Comparison of ENCODE assay signal across 9 mouse cellular contexts in the genomic region with DNA sequence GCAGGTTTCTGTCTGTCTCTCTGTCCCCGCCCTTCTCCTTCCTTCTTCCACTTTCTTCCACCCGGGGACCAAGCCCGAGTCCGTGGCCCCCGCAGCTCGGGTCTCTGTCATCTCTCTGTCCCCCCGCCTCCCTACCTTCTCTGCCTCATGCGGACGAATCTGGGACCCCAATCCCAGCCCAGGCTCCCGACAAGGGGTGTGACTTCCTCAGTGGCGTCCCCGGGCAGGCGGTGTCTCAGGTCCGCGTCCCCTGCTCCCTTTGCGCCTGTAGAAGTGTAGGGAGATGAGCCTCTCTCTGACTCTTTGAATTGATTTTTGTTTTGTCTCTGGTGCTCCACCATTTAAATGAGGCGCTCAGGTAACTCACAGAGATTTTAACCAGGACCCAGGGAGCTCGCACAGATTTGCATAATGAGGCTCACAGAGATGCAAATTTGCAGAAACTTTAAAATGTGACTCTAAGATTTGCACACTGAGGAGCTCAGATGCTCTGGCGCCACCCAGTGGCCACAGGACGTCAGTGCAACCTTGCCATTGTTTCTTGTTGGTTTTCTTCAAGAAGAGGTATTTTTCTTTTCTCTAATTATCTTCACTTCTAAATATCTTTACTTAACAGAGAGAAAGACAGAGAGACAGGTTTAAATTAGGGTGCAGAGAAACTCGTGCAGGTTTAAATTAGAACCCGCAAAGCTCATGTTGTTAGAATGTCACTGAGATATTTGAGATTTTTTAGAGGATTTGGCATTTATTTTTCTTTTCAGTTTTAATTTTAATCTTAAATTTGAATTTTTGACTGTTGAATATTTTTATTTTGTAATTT. TPM values are rescaled to one million over a fixed set of nuclear protein-coding genes. Genes with fewer than 3 reads are reported as not detected.
DNase-seq lines count a peak whose midpoint lies in the region; ATAC-seq lines count a peak whose summit lies in the region.
"Not testable (repeated sequence)": the region's sequence is repeated elsewhere in the genome, so short reads cannot be mapped to it uniquely, and the experiment has no call there.
"Had no signal": no experiment of that assay in that cellular context is flagged by ENCODE, and none has a peak within 500 bp of the region (broad histone marks: within the 10 kb centered on the region; RNA-seq: fewer than 3 reads in every experiment).

No protein-coding gene starts in this region.

- peak; percentile 93 to 100 for ATAC-seq in hematopoietic stem cell, adult 5-6 weeks (replicated peaks in 1 of 2; ENCODE audit: insufficient read depth in 1 of 2, low FRiP score in 2 of 2, low TSS enrichment in 1 of 2, low read depth in 1 of 2, poor library complexity in 2 of 2, severe bottlenecking in 2 of 2)
- ATAC-seq in liver, embryonic 15.5 days (ENCODE audit: insufficient read depth): peak; percentile 71
- peak; percentile 82 for ATAC-seq in neural tube, embryonic 13.5 days (ENCODE audit: low read depth)

- H3K36me3 ChIP-seq in ES-E14 (ENCODE audit: control insufficient read depth, insufficient read depth, low read length, poor library complexity, severe bottlenecking); liver, embryonic 15.5 days (replicated peaks); neural tube, embryonic 13.5 days: not testable (repeated sequence)

- H3K27me3 ChIP-seq in liver, embryonic 15.5 days; neural tube, embryonic 13.5 days: not testable (repeated sequence)

- not testable (repeated sequence) for H3K9me3 ChIP-seq in ES-E14 (ENCODE audit: control insufficient read depth, insufficient read depth, low read depth, low read length); liver, embryonic 15.5 days (replicated peaks); neural tube, embryonic 13.5 days

- not testable (repeated sequence) for H3K4me2 ChIP-seq in liver, embryonic 15.5 days; neural tube, embryonic 13.5 days

- H3K27ac ChIP-seq in ES-E14 (ENCODE audit: insufficient read depth, low read depth, low read length, poor library complexity, severe bottlenecking): peak overlapping the region; percentile 25
- H3K27ac ChIP-seq in liver, embryonic 15.5 days (replicated peaks); neural tube, embryonic 13.5 days (replicated peaks): not testable (repeated sequence)

- not testable (repeated sequence) for H3K9ac ChIP-seq in ES-E14 (ENCODE audit: insufficient read depth, low read depth, low read length, poor library complexity, severe bottlenecking); liver, embryonic 15.5 days; neural tube, embryonic 13.5 days

- WGBS in liver, embryonic 15.5 days (ENCODE audit: insufficient replicate concordance): 67% methylated on average over 20 of the region's 22 CpGs
- 77% methylated on average over 22 of the region's 22 CpGs for WGBS in neural tube, embryonic 13.5 days

- peak; percentile 97 for DNase-seq in ES-E14 (ENCODE audit: low read depth, low spot score)
- peak; percentile 59 for DNase-seq in cerebellum, adult 9-10 months
- peak; percentile 61 for DNase-seq in frontal cortex, adult 2 months (ENCODE audit: extremely low spot score in 1 of 2, low spot score in 1 of 2)
- DNase-seq in layer of hippocampus, adult 11-12 months (ENCODE audit: low spot score): peak; percentile 79
- DNase-seq in testis, postnatal 14 days (ENCODE audit: low spot score): peak; percentile 62

- not testable (repeated sequence) for H3K4me1 ChIP-seq in ES-E14 (ENCODE audit: control insufficient read depth in 2 of 2, insufficient read depth in 2 of 2, low read length in 2 of 2, poor library complexity in 1 of 2); liver, embryonic 15.5 days (replicated peaks); neural tube, embryonic 13.5 days (replicated peaks)

- H3K4me3 ChIP-seq in ES-E14 (ENCODE audit: insufficient read depth in 1 of 2, low read depth in 1 of 2, low read length in 2 of 2, poor library complexity in 1 of 2, severe bottlenecking in 1 of 2); liver, embryonic 15.5 days (replicated peaks); neural tube, embryonic 13.5 days: not testable (repeated sequence)

- in situ Hi-C loops in ES-E14 (cut with MboI; ENCODE audit: low sequenced_read_pairs in 2 of 2, unreplicated experiment in 2 of 2): not testable (repeated sequence)

RNA-seq across cellular contexts. Expression of a gene that starts 35.8 kb away (rescaled TPM):
- not detected in 2 replicates for total RNA-seq in ES-E14 (2012; rRNA removed)
- polyA plus RNA-seq in frontal cortex, adult 2 months (2012; rRNA removed): not detected in 2 replicates
- total RNA-seq in hematopoietic stem cell, adult 5-6 weeks (2017): not detected in 2 replicates
- polyA plus RNA-seq in liver, embryonic 15.5 days (2015; fragmentation: Nextera tagmentation; extraction: Ambion mirVana): not detected in 2 replicates
- not detected in 2 replicates for polyA plus RNA-seq in neural tube, embryonic 13.5 days (2015; fragmentation: Nextera tagmentation; extraction: Ambion mirVana)
- polyA plus RNA-seq: macrophage had no signal
